Mouse (Mus musculus) G1E (cell line): Measurements from ENCODE around the gene Phrf1. TPM values are rescaled to one million over a fixed set of nuclear protein-coding genes. Genes with fewer than 3 reads are reported as not detected.
A peak's percentile ranks its signal among the peaks of the same experiment; 100 is the strongest.

Experiments used
- ATAC-seq: 2 replicates; pipeline ENCODE4 v1.8.0; 2016; ENCODE audit warnings: mild to moderate bottlenecking; ENCODE audit not compliant: insufficient number of reproducible peaks, poor library complexity, low FRiP score, severe bottlenecking; ENCODE audit errors: extremely low read depth
- DNase-seq: peaks from one replicate; pipeline ENCODE4 v3.0.0; 2012; ENCODE audit warnings: low spot score
- H3K27me3 ChIP-seq: 2 replicates; pipeline ENCODE4 v1.6.1; 2012; ENCODE audit warnings: mild to moderate bottlenecking, low read length, inconsistent platforms; ENCODE audit not compliant: insufficient read depth
- H3K36me3 ChIP-seq: replicated peaks from 2 replicates; pipeline ENCODE3; 2012; ENCODE audit warnings: mild to moderate bottlenecking, inconsistent platforms
- H3K4me1 ChIP-seq: 2 replicates; pipeline ENCODE4 v1.6.1; 2012; ENCODE audit warnings: low read depth, low read length, inconsistent platforms, mixed read lengths; ENCODE audit not compliant: insufficient read depth
- H3K4me3 ChIP-seq: 2 replicates; pipeline ENCODE4 v1.5.1; 2012; ENCODE audit warnings: low read depth, mild to moderate bottlenecking, inconsistent platforms, low read length, moderate library complexity, mixed read lengths
- H3K9me3 ChIP-seq: replicated peaks from 2 replicates; pipeline ENCODE4 v1.6.1; 2012; ENCODE audit warnings: inconsistent platforms
- CTCF ChIP-seq: IDR thresholded peaks from 2 replicates; pipeline ENCODE4 v1.5.1; 2012; ENCODE audit warnings: low read depth, low read length, inconsistent platforms, mixed read lengths
- GATA1 ChIP-seq: IDR thresholded peaks from 2 replicates; pipeline ENCODE4 v1.6.1; 2012; ENCODE audit warnings: borderline replicate concordance, low read length, inconsistent platforms, mixed read lengths
- GATA2 ChIP-seq: IDR thresholded peaks from 2 replicates; pipeline ENCODE4 v1.6.1; 2012; ENCODE audit warnings: low read depth, low read length, inconsistent platforms, borderline replicate concordance
- POLR2AphosphoS5 ChIP-seq: IDR thresholded peaks from 2 replicates; pipeline ENCODE4 v1.6.1; 2012; ENCODE audit warnings: low read depth, low read length, inconsistent platforms; ENCODE audit not compliant: insufficient replicate concordance
- TAL1 ChIP-seq: conservative IDR thresholded peaks from 2 replicates; pipeline ENCODE4 v1.6.1; 2012; ENCODE audit warnings: low read depth, low read length, inconsistent platforms, mixed read lengths
- polyA plus RNA-seq: library from polyadenylated mRNA; stranded (reverse); fragments of >175 nt; gene quantifications from 2 replicates; pipeline ENCODE4 v1.2.3, GENCODE M21; 2012
- total RNA-seq, 2 experiments: library from RNA; stranded (forward) in 1 of 2; stranded (reverse) in 1 of 2; fragments of 200-1000 nt in 1 of 2; fragments of >200 nt in 1 of 2; fragmentation: Nextera tagmentation in 1 of 2; gene quantifications; 2 replicates each; pipeline ENCODE4 v1.2.3; 2014 to 2017

Gene Phrf1
- total and polyA plus RNA-seq, 3 experiments: 61.4 to 173 (median 77.4) TPM

DNA sequence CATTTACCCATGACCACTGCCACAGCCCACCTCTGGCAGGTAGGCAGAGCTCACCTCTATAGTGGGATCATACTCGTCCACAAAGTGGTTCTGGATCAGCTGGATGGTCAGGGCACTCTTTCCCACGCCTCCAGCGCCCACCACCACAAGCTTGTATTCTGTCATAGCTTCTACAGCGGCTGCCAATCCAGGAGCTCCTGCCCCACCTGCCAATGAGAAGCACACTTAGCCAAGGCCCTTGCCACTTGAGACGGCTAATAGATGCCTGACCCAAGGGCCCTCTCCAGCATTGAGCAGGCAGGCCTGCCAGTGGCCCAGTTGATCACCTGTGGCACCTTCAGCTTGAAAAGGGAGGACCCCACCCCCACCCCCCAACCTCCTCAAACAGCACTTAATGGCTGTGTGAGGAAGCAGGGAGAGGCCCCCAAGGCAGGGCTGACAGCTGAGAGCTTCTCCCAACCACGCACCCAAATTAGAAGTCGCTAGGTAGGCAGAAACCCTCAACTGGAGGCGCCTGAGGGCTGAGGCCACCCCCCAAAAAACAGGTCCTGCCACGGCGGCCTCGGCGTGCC, 35.7 kb upstream of the Phrf1 start:
- TF ChIP-seq TAL1: no peak
- no peak for TF ChIP-seq CTCF
- TF ChIP-seq GATA1: no peak
- no peak for TF ChIP-seq GATA2
- no peak for TF ChIP-seq POLR2AphosphoS5
- Histone ChIP-seq H3K36me3 (peaks cover 54% of the 10 kb centered on the region), H3K27me3 (no peaks in the 10 kb centered on the region), H3K4me3 (peak overlapping the region; percentile 89), H3K4me1 (peaks cover 62% of the 10 kb centered on the region), H3K9me3 (no peaks in the 10 kb centered on the region)
- DNase-seq (peak; percentile 15), ATAC-seq (no peak)

DNA sequence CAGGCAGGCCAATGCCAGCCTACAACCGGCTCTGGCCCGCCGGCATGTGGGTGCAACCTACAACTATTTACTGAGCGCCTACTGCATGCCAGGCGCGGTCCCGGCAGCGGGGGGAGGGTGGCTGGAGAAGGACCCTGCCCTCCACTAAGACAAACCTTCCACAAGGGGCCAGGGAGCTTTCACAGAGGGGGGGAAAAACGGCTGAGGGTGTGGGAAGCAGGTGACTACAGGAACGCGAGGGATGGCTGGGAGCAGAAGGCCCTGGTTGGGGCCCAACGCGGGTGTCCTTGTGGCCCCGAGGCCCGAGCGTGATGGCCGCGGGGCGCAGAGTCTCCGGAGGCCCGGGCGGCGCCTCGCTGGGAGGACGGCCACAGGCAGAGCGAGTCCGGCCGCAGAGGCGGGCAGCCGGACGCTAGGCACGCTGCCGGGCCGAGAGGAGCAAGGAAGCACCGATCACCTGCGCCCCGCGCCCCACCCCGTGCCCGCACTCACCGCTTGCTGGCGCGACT, 35.2 kb upstream of the Phrf1 start:
- ATAC-seq (no peak), DNase-seq (peak; percentile 39)
- TF ChIP-seq CTCF (no peak), POLR2AphosphoS5 (no peak), GATA1 (no peak), TAL1 (no peak), GATA2 (no peak)
- Histone ChIP-seq H3K27me3 (no peaks in the 10 kb centered on the region; the same call in 1 of the 2 replicates), H3K36me3 (peaks cover 52% of the 10 kb centered on the region), H3K4me3 (peak overlapping the region; percentile 89), H3K4me1 (peaks cover 62% of the 10 kb centered on the region), H3K9me3 (no peaks in the 10 kb centered on the region)

DNA sequence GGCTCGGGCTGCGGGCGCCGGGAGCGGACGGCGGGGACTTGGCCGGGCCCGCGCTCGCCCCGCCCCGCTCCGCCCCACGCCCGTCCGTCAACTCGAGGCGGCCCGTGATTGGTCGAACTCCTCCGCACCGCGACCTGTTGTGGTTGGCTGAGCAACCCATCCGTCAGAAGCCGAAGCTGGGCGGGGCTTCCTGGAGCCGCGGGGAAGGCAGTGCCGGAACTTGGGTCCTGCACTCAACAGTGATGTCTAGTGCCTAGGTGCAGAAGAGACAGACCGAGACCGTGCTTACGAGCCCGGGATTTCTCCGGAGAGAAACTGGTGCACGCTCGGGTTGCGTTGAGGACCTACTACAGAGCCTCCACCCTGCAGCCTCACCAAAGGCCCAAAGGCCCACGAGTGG, 34.6 kb upstream of the Phrf1 start, which contains the start of the genes Hras and Lrrc56:
Hras (minus strand) TSS at position 58 of the 400 bp plus-strand sequence.
Lrrc56 (plus strand) TSS at position 210 of the 400 bp plus-strand sequence.
- Histone ChIP-seq H3K27me3 (no peaks in the 10 kb centered on the region; the same call in 1 of the 2 replicates), H3K4me1 (peaks cover 62% of the 10 kb centered on the region), H3K4me3 (peak within 1 kb of the TSS; percentile 89), H3K9me3 (no peaks in the 10 kb centered on the region), H3K36me3 (peaks cover 47% of the 10 kb centered on the region)
- peak; percentile 95 for DNase-seq
- TF ChIP-seq POLR2AphosphoS5 (no peak), TAL1 (no peak), GATA1 (no peak), GATA2 (no peak), CTCF (no peak)
- ATAC-seq: peak; percentile 97

DNA sequence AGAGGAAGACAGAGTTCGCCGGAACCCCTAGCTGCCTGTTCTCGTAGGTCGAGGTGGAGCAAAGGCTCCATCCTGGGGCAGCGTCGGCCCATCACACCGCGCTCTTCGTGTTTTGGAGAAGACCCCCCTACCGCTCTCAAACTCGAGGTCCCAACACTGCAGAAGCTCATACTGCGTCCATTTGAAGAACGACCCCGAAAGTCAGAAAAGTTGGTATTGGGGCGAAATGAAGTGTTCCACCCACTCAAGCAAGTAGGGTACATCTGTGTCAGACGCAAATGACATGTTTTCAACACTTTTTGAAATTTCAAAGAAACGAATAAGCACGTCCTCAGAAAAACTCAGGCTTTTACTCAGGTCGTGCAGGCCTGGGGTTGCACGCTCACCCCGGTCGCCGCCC, 34.2 kb upstream of the Phrf1 start:
- DNase-seq (no peak), ATAC-seq (peak; percentile 25; the same call in 1 of the 2 replicates)
- H3K36me3 ChIP-seq: peaks cover 43% of the 10 kb centered on the region
- TF ChIP-seq TAL1 (no peak), CTCF (no peak), GATA2 (no peak), GATA1 (no peak), POLR2AphosphoS5 (no peak)
- peaks cover 59% of the 10 kb centered on the region for H3K4me1 ChIP-seq
- no peaks in the 10 kb centered on the region for H3K9me3 ChIP-seq
- H3K27me3 ChIP-seq: no peaks in the 10 kb centered on the region; the same call in 1 of the 2 replicates
- peak overlapping the region; percentile 89 for H3K4me3 ChIP-seq

DNA sequence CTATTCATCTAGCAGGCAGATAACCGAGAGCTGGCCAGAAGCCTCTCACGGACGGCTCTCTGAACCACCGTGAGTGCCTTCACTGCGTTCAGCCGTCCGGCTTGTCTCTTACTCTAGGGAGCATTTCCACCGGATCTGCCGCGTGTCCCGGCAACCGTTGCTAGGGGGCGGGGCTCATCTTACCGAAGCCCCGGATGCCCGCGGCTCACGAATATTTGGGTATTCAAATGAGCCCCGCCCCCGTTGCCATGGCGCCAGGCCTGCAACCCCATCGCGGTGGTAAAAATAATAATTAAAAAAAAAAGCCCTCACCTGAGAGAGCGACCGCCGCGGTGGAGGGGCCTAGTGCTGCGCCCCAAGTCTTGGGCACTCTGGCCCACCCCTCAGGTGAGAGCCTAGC, 33.8 kb upstream of the Phrf1 start:
- H3K9me3 ChIP-seq: no peaks in the 10 kb centered on the region
- peak overlapping the region; percentile 89 for H3K4me3 ChIP-seq
- no peak for TF ChIP-seq GATA1
- TF ChIP-seq TAL1: no peak
- TF ChIP-seq POLR2AphosphoS5: no peak
- TF ChIP-seq CTCF: no peak
- TF ChIP-seq GATA2: no peak
- H3K4me1 ChIP-seq: peaks cover 56% of the 10 kb centered on the region
- H3K36me3 ChIP-seq: peaks cover 39% of the 10 kb centered on the region
- ATAC-seq: peak; percentile 32
- peaks cover 2% of the 10 kb centered on the region; the same call in 1 of the 2 replicates for H3K27me3 ChIP-seq
- peak; percentile 70 for DNase-seq

DNA sequence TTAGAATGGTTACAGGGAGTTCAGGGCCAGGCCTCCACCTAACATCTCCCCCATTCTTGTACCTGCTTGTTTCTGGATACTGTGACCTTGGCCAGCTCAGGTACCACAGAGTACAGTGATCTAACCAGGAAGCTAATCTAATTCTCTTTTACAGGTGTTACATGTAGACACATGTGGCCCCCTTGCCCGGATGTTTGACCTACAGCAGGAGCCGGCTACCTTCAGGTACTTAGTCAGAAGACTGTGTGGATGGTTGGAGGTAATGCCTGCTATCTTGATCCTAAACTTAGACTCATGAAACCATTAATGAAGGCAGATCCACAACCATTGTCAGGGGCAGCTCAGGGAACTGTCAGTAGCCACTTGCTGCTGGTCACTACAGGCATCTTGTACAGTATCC, 32.8 kb upstream of the Phrf1 start:
- ATAC-seq: no peak
- H3K4me3 ChIP-seq: no peak overlapping the region

More for the DNA sequence above, 32.8 kb upstream of the Phrf1 start:
- Histone ChIP-seq H3K27me3 (peaks cover 2% of the 10 kb centered on the region; the same call in 1 of the 2 replicates), H3K36me3 (peaks cover 29% of the 10 kb centered on the region), H3K9me3 (no peaks in the 10 kb centered on the region), H3K4me1 (peaks cover 48% of the 10 kb centered on the region)
- no peak for TF ChIP-seq CTCF
- TF ChIP-seq TAL1: no peak
- no peak for TF ChIP-seq POLR2AphosphoS5
- no peak for DNase-seq
